Mouse (Mus musculus) sigmoid colon, adult 10 weeks (tissue): ENCODE data around the gene Pmvk. TPM values are rescaled to one million over a fixed set of nuclear protein-coding genes. Genes with fewer than 3 reads are reported as not detected.

Experiments
- polyA plus RNA-seq: library from polyadenylated mRNA; stranded (reverse); fragments of 350-450 nt; fragmentation: Illumina TruSeq; extraction: RNeasy Lipid Tissue Mini Kit (QIAGEN cat#74804); gene quantifications from one replicate; pipeline ENCODE4 v1.2.3, GENCODE M21; 2014; ENCODE audit warnings: low read depth, low replicate concordance

Gene Pmvk
- polyA plus RNA-seq: 1.9 TPM

DNA sequence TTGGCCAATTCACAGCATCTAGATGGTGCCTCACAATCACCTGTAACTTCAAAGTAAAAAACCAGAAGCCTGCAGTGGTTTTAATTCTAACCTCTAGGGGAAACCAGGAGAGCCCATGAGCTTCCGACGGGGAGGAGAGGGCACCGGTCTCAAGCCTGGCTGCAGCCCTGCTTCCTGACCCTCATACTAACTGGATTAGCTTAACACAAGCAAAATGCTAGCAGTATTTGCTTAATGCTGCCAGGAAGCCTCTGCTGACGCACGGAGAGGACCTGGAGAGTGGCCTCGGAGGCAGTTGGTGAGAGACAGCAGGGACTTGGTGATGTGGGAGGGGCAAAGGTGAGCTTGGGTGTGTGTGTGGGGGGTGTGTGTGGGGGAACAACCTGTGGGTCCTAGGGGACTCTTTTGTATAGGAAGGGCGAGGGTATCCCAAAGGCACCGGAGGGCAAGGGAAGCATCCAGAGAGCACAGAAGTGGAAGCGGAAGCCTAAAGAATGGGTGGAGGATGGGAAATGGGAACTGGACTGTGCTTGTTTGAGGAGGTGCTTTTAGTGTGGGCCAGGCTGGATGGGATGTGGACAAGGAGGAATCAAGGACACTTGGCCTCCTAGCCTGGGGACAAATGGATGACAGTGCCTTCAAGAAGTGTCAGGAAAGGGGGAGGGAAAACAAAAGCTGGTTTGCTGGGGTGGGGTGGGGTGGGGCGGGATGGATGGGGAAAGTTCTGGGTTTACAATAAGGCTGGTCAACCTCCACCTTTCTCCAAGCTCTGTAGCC is at the start of gene Pmvk:
Pmvk (plus strand) TSS at position 141 of the 777 bp plus-strand sequence.

DNA sequence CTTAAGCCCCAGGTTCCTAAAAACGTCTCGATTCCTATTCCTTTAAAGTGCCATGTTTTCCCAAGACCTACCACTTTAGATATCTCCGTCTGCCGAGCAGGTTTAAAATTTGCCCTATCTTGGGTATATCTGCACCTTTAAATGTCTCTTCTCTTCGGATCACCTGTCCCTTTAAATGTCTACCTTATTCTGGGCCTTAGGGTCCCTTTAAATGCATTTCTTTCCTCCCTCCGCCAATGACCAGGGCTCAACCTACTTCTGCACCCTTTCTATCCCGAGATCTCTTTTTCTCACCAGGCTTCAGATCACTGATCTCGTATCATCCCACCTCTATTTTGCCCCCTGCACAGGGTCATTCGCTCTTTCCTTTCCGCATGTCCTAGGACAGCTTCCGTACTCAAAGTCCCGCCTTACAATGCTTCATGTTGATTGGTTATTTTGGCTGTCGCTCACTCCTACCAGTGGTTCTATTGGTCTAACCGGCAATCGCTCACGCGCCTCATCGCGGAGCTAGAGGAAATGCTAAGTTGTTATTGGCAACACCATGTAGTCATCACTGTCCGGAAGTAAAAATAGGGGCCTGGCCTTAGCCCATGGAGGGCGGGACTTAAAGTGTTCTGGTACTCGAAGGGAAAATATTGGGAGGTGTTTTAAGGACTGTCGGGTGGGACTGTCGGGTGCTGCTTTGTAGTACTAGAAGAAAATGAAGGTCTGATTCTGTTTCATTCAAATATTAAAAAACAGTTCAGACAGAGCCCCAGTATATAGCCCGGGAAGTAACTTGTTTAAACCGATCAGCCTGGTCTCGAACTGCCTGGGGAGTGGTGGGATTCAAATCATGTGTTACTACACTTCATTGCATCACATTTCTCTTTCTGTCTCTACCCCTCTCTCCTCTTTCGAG is 42.6 kb upstream of the Pmvk start, which contains the start of gene Flad1:
Flad1 (minus strand) TSS at position 381 of the 904 bp plus-strand sequence.

DNA sequence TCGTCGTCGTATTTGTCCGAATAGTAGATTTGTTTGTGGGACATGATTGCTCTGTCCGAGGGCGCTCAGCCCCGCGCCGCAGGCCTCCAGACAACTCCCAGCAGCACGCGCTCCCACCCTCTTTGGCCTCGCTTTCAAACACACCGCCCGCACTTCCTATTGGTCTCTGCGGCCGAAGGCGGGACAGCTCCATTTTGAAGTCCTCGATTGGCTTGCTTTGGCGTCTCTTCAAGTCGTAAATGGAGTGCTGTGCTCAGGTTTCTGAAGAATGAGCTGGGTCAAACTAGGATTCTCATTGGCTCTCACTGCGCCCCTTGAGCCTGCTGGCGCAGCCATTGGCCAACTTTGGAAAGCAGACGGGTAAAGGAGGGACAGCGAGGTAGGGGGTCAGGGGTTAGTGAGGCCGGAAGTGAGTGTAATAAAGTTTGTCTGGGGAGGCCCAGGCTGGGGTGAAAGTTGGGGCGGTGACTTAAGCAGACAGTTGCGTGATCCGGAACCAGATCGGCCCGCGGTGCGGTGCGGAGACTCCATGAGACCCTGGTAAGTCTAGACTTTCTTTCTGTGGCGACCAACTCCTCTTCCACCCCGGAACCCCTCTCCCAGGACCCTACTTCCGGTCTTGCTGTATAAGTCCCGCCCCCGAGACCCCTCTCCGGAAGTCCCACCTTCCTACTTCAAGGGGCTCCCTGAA is 36.0 kb upstream of the Pmvk start, which contains the start of the genes Cks1b and Shc1:
Cks1b (minus strand) TSS at position 214 of the 691 bp plus-strand sequence.
Shc1 (plus strand) TSS at position 274 of the 691 bp plus-strand sequence.

DNA sequence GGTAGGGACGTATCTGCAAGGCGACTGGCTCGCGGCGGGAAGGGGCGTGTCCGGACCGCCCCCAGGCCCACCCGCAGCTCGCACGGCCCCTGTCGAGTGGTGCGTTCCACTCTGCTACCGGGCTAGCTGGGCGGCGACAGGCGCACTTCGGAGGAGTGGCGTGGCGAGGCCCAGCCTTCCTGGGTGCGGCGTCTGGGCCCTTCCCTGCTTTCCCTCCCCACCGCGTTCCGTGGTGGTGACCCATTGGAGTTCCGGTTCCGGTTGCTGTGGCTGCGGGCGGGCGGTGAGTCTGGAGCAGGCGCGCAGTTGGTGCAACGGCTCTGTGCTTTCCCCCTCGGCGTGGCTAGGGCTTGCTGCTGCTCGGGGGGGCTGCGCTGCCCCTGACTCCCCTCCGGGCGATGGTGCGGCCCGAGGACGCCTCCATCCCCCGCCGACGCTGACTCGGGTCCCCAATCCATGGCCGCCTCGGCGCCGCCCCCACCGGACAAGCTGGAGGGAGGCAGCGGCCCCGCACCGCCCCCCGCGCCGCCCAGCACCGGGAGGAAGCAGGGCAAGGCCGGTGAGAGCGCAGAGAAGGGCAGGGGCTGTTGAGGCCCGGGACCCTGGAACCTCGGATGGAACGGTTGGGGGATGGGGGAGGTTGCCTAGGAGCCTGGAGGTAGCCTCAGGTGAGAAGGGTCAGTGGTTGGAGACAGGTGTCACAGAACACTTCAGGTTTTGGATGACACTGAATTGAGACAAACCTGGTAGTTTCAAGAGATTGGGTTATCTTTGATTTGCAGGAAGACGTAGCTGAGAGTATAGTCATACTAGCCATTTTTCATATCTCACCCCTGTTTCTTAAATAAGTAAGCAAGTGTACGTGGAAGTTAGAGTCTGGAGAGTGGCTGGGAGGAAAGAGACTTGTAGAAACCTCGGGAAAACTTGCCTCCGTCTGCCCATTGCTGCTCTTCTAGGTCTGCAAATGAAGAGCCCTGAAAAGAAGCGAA is 23.9 kb upstream of the Pmvk start, which contains the start of gene Pygo2:
Pygo2 (plus strand) TSS at position 44 of the 989 bp plus-strand sequence.

DNA sequence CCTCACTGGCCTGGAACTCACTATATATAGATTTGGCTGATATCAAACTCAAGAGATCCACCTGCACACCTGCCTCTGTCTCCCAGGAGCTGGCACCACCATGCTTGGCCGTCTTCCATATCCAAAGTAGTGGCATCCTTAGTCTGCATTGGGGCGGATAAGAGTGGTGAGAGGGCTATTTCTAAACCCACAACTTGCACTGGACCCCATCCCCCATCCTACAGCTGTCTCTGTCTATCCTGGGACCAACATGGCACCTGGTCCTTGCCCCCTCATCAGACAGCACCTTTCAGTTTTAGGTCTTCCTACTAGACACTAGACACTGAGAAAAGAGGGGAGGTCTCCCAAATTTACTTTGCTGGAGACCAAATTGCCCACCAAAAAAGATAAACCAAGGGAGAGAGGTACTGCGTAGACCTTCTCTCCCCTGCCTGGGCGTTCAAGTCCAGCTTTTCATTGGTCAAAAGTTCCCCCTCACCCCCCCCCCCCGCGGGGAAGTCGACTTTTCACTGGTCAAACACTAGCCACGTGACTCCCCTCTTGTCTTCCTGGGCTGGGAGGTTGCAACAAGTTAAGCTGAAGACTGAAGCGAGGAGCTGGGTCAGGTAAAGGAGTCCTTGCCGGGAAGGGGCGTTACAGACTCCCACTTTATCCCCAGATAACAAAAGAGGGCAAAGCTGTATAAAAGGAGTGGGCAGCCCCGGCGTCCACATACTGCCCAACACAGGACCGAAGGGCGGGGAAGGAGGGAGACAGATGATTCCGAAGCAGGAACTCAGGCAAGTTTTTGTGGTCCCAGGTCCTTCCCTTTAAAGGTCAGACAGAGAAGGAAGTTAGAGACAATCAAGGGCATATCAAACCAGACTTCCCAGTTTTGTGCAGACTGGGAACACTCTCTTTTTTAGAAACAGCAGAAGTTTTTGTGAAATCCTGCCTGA is 17.9 kb upstream of the Pmvk start, which contains the start of gene Pbxip1:
Pbxip1 (plus strand) TSS at position 531 of the 938 bp plus-strand sequence.

Other genes with a start within 250 kb of the Pmvk start
- 1.5 TPM for gene Thbs3, start 239.4 kb upstream of the Pmvk start, polyA plus RNA-seq
- gene Mtx1, start 227.5 kb upstream of the Pmvk start, polyA plus RNA-seq: 29.7 TPM
- gene Muc1, start 225.5 kb upstream of the Pmvk start, polyA plus RNA-seq: 5.0 TPM
- 24.4 TPM for gene Krtcap2, start 208.6 kb upstream of the Pmvk start, polyA plus RNA-seq
- gene Trim46, start 208.2 kb upstream of the Pmvk start, polyA plus RNA-seq: 0.19 TPM
- not detected for gene Dpm3, start 195.2 kb upstream of the Pmvk start, polyA plus RNA-seq
- 38.2 TPM for gene Slc50a1, start 184.0 kb upstream of the Pmvk start, polyA plus RNA-seq
- gene Efna1, start 173.4 kb upstream of the Pmvk start, polyA plus RNA-seq: 20.5 TPM
- not detected for gene Efna3, start 131.6 kb upstream of the Pmvk start, polyA plus RNA-seq
- gene Efna4, start 116.5 kb upstream of the Pmvk start, polyA plus RNA-seq: not detected
- 14.9 TPM for gene Adam15, start 104.5 kb upstream of the Pmvk start, polyA plus RNA-seq
- gene Dcst2, start 92.6 kb upstream of the Pmvk start, polyA plus RNA-seq: not detected
- 0.35 TPM for gene Dcst1, start 89.3 kb upstream of the Pmvk start, polyA plus RNA-seq
- 11.5 TPM for gene Zbtb7b, start 59.8 kb upstream of the Pmvk start, polyA plus RNA-seq
- 2.4 TPM for gene Lenep, start 51.7 kb upstream of the Pmvk start, polyA plus RNA-seq
- 1.6 TPM for gene Flad1, start 42.7 kb upstream of the Pmvk start, polyA plus RNA-seq
- 3.3 TPM for gene Cks1b, start 36.2 kb upstream of the Pmvk start, polyA plus RNA-seq
- 33.2 TPM for gene Shc1, start 36.1 kb upstream of the Pmvk start, polyA plus RNA-seq
- 7.7 TPM for gene Pygo2, start 24.3 kb upstream of the Pmvk start, polyA plus RNA-seq
- gene Pbxip1, start 17.8 kb upstream of the Pmvk start, polyA plus RNA-seq: 23.5 TPM
- 10.0 TPM for gene Kcnn3, start 65.6 kb downstream of the Pmvk start, polyA plus RNA-seq